Mouse (Mus musculus) liver, embryonic 13.5 days (tissue): ENCODE measurements around the gene Arhgef3. TPM values are rescaled to one million over a fixed set of nuclear protein-coding genes. Genes with fewer than 3 reads are reported as not detected.

Experiments
- ATAC-seq: fragments of 200-750 bp; cut with Nextera tagmentation; 2 replicates; pipeline ENCODE4 v1.8.0; 2017; ENCODE audit warnings: low read depth, mild to moderate bottlenecking, moderate number of reproducible peaks, moderate library complexity
- DNase-seq: peaks from one replicate; pipeline ENCODE4 v3.0.0; 2022
- H3K27ac ChIP-seq: fragments of 300-500 bp; sonication (generic); 2 replicates; pipeline ENCODE4 v1.5.1; 2015; ENCODE audit warnings: moderate library complexity, mild to moderate bottlenecking, inconsistent platforms
- H3K27me3 ChIP-seq: fragments of 300-500 bp; sonication (generic); 2 replicates; pipeline ENCODE4 v1.6.1; 2015; ENCODE audit warnings: mild to moderate bottlenecking, inconsistent platforms
- H3K36me3 ChIP-seq: fragments of 300-500 bp; sonication (generic); 2 replicates; pipeline ENCODE4 v1.6.1; 2015; ENCODE audit warnings: mild to moderate bottlenecking, inconsistent platforms
- H3K4me1 ChIP-seq: fragments of 300-500 bp; sonication (generic); replicated peaks from 2 replicates; pipeline ENCODE4 v1.6.1; 2015; ENCODE audit warnings: inconsistent platforms
- H3K4me2 ChIP-seq: fragments of 300-500 bp; sonication (generic); 2 replicates; pipeline ENCODE4 v1.6.1; 2015; ENCODE audit warnings: inconsistent platforms, mild to moderate bottlenecking, moderate library complexity
- H3K4me3 ChIP-seq: fragments of 300-500 bp; sonication (generic); replicated peaks from 2 replicates; pipeline ENCODE4 v1.5.1; 2015; ENCODE audit warnings: mild to moderate bottlenecking, inconsistent platforms
- H3K9ac ChIP-seq: fragments of 300-500 bp; sonication (generic); 2 replicates; pipeline ENCODE4 v1.6.1; 2015; ENCODE audit warnings: mild to moderate bottlenecking, inconsistent platforms
- H3K9me3 ChIP-seq: fragments of 300-500 bp; sonication (generic); replicated peaks from 2 replicates; pipeline ENCODE4 v1.6.1; 2016; ENCODE audit warnings: inconsistent platforms
- WGBS: fragments of 180-500 bp; shearing (Covaris S2); methylation state at CpG from one replicate; pipeline ENCODE4 v1.1.7; 2015; ENCODE audit not compliant: insufficient replicate concordance; 5-methylcytosine and 5-hydroxymethylcytosine counted together
- polyA plus RNA-seq: library from polyadenylated mRNA; unstranded; fragments of >200 nt; fragmentation: Nextera tagmentation; extraction: Ambion mirVana; gene quantifications from 2 replicates; pipeline ENCODE4 v1.2.1, GENCODE M21; 2015

Arhgef3 gene
- polyA plus RNA-seq, 1 experiment from 2014 or later: 3.7 TPM

DNA sequence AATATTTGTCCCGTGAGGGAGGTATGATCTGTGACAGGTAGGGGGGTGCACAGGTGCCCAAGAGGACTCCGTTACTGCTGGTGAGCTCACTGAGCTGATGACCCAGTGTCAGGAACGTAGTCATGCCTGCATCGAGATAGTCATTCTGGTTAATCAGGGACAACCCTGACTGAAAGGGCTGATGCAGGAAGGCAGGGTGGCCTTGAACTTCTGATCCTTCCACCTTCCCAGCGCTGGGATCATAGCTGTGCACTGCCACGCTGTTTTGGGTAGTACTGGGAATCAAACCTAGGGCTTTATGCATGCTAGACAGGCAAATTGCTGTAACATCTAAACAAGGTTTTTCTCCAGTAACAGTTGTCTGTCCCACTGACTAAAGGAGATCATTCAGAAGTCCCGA lies 109.9 kb downstream of the Arhgef3 start:
- ATAC-seq: no peak
- H3K27ac ChIP-seq: no peak overlapping the region
- no peaks in the 10 kb centered on the region for H3K27me3 ChIP-seq
- H3K9ac ChIP-seq: no peak overlapping the region
- H3K4me1 ChIP-seq: peaks cover 4% of the 10 kb centered on the region; the same call in 1 of the 2 replicates
- no peaks in the 10 kb centered on the region for H3K36me3 ChIP-seq
- DNase-seq: no peak
- H3K9me3 ChIP-seq: no peaks in the 10 kb centered on the region
- no peak overlapping the region for H3K4me2 ChIP-seq
- no peak overlapping the region for H3K4me3 ChIP-seq
- WGBS: 61% methylated on average over 7 of the region's 7 CpGs

DNA sequence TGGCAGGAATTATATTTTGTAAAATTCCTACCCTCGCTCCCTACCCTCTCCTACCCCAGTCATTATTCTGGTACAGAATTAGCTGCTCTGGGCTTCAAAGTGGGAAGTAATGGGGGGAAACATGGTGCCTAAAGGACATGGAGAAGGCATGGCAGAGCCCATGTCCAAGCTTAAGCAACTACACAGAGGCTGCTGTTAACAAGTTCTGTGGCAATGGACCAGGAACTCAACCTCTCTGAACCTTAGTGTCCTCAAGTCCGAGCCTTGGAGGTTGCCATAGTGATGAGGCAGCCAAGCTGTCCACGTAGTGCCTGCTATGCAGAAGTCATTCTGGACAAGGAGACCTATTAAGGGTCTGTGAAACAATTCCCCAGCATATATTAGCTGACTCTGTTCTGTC lies 111.6 kb downstream of the Arhgef3 start:
- 60% methylated on average over 3 of the region's 3 CpGs for WGBS
- no peak overlapping the region for H3K4me2 ChIP-seq

DNA sequence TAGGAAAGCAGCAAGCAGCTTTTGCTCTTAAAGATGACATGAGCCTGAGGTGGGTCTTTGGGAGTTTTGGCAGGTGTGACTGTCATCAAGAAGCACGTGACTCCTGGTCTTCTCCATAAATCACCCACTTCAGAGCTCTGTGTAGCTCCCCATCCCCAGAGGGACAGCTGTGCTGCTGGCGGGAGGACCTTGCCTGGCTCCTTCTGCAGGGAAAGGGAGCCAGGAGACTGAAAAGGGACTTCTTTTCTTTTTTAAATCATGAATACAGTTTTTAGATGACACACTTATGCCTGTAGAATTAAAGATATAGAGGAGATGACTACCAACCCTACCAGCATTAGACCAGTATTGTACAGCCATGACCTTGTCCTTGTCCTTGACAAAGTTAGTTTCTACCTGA lies 113.6 kb downstream of the Arhgef3 start:
- Histone ChIP-seq H3K4me1 (peaks cover 16% of the 10 kb centered on the region), H3K27me3 (no peaks in the 10 kb centered on the region), H3K36me3 (no peaks in the 10 kb centered on the region), H3K27ac (no peak overlapping the region), H3K9me3 (no peaks in the 10 kb centered on the region), H3K4me2 (no peak overlapping the region), H3K4me3 (no peak overlapping the region), H3K9ac (no peak overlapping the region)
- 39% methylated on average over 2 of the region's 2 CpGs for WGBS
- no peak for DNase-seq
- no peak for ATAC-seq

More for the DNA sequence above, 111.6 kb downstream of the Arhgef3 start:
- no peak for ATAC-seq
- Histone ChIP-seq H3K9me3 (no peaks in the 10 kb centered on the region), H3K27me3 (no peaks in the 10 kb centered on the region), H3K4me1 (peaks cover 16% of the 10 kb centered on the region), H3K4me3 (no peak overlapping the region), H3K27ac (no peak overlapping the region), H3K9ac (no peak overlapping the region), H3K36me3 (no peaks in the 10 kb centered on the region)
- DNase-seq: no peak

DNA sequence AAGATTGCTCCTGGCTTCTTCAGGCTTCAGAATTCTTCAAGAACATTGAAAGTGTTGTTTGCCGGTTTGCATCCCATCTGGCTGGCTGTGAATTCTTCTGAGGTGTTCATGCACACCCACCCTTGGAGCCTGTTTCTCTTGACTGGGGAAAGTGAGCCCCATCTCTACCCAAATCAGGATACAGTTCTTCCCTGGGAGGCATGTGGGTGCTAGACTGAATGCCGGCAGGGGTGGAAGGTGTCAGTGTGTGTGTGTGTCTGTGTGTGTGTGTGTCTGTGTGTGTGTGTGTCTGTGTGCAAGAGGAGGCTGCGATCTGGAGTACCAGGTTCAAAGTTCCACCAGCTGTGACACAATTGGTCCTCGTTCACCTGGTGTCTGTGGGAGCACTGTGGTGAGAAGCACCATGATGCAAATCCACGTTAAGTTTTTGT lies 114.3 kb downstream of the Arhgef3 start:
- no peak overlapping the region for H3K27ac ChIP-seq
- ATAC-seq: no peak

DNA sequence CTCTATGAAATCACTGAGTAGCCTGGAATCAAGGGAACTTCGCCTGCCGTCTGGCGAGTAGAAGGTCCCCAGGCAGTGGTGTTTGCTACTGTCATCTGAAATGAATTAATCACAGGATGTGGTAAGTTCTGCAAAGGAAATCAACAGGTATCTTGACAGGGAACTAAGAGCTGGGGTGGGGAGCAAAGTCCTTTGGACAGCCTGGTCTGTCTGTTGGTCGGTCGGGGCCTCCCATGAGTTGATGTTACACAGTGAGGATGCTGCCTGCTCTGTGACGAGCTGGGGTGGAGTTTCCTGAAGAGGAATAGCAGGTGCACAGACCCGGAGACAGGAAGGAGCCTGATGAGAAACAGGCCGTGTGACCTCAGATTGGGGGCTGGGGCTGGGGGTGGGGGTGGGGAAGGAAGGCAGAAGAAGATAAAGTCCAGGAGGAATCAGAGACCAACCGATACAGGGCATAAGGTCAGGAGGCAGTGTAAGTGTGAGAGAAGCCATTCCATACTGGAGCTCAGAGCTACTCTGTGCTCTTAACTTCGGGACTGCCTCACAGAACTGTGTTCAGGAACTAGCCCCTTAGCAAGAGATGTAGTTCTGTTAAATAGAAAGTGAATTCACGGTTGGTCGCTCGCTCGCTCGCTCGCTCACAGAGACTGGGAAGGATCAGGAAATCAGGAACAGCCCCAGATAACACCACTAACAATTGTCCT lies 114.9 kb downstream of the Arhgef3 start:
- Histone ChIP-seq H3K4me1 (peaks cover 16% of the 10 kb centered on the region), H3K9me3 (no peaks in the 10 kb centered on the region), H3K4me3 (no peak overlapping the region), H3K9ac (no peak overlapping the region), H3K27ac (no peak overlapping the region), H3K4me2 (peak overlapping the region; percentile 28; the same call in 1 of the 2 replicates), H3K27me3 (no peaks in the 10 kb centered on the region), H3K36me3 (no peaks in the 10 kb centered on the region)
- no peak for ATAC-seq
- WGBS: 16% methylated on average over 16 of the region's 16 CpGs
- DNase-seq: no peak

More for the DNA sequence above, 114.3 kb downstream of the Arhgef3 start:
- no peaks in the 10 kb centered on the region for H3K27me3 ChIP-seq
- 43% methylated on average over 5 of the region's 5 CpGs for WGBS
- H3K9me3 ChIP-seq: no peaks in the 10 kb centered on the region
- H3K9ac ChIP-seq: no peak overlapping the region
- H3K4me3 ChIP-seq: no peak overlapping the region
- no peak for DNase-seq
- no peak overlapping the region for H3K4me2 ChIP-seq
- H3K36me3 ChIP-seq: no peaks in the 10 kb centered on the region
- peaks cover 16% of the 10 kb centered on the region for H3K4me1 ChIP-seq

DNA sequence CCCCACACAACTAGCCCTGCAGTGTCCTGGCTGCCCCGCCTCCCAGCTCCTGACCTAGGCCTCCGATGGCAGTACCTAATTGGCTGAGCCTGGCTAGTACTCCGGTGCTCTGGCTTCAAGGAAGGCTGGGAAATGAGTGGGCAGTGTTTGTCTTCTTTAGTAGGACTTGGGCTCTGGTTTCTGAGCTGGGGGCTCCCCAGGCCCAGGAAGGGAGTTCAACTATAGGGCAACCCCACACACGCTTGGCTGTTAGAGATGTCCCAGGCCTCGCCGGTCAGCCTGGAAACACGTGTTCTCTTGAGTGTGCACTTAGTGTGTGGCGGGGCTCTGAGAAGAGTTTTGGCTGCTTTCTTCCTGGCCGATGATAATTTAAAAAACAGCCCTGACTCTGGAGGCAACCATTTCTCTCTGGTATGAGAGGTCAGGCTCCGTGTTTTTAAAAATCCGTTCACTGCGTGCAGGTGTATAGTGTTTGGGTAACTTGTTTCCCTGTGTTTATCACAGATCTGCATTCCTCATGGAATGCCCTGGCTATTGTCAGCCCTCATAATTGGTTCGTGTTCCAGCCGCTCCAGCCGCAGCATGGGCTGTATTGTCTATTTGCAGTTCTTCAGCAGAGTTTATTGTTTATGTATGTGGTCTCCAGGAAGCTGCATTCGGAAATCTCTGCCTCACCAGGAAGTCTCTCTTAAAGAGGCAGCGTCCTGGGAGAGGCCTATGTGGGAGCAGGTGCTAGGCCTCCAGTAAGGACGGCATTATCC lies 115.7 kb downstream of the Arhgef3 start:
- Histone ChIP-seq H3K36me3 (no peaks in the 10 kb centered on the region), H3K4me1 (peaks cover 16% of the 10 kb centered on the region), H3K27ac (no peak overlapping the region), H3K4me3 (no peak overlapping the region), H3K9me3 (no peaks in the 10 kb centered on the region), H3K27me3 (no peaks in the 10 kb centered on the region), H3K9ac (no peak overlapping the region), H3K4me2 (peak overlapping the region; percentile 28; the same call in 1 of the 2 replicates)
- DNase-seq: no peak
- 37% methylated on average over 18 of the region's 18 CpGs for WGBS
- ATAC-seq: no peak

DNA sequence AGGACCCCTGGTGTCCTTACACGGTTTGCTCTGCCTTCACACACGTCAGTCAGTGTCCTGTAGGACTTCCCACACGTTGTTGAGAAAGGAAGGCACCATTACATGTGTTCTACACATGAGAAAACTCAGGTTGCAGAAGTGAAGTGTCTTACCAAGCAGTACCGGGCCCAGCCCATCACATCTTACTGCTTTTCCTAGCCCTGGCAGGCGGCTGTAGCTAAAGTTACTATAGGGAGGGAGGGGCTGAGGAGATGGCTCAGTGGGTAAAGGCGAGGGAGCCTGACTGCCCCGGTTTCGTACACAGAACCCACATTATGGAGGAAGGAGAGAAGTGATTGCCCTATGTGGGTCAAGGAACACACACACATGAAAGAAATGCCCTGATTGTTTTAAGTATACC lies 116.8 kb downstream of the Arhgef3 start:
- Histone ChIP-seq H3K9me3 (no peaks in the 10 kb centered on the region), H3K9ac (no peak overlapping the region), H3K27ac (no peak overlapping the region), H3K4me2 (no peak overlapping the region), H3K4me1 (peaks cover 16% of the 10 kb centered on the region), H3K4me3 (no peak overlapping the region), H3K36me3 (no peaks in the 10 kb centered on the region), H3K27me3 (no peaks in the 10 kb centered on the region)
- DNase-seq (no peak), ATAC-seq (no peak)
- WGBS: 52% methylated on average over 8 of the region's 8 CpGs

DNA sequence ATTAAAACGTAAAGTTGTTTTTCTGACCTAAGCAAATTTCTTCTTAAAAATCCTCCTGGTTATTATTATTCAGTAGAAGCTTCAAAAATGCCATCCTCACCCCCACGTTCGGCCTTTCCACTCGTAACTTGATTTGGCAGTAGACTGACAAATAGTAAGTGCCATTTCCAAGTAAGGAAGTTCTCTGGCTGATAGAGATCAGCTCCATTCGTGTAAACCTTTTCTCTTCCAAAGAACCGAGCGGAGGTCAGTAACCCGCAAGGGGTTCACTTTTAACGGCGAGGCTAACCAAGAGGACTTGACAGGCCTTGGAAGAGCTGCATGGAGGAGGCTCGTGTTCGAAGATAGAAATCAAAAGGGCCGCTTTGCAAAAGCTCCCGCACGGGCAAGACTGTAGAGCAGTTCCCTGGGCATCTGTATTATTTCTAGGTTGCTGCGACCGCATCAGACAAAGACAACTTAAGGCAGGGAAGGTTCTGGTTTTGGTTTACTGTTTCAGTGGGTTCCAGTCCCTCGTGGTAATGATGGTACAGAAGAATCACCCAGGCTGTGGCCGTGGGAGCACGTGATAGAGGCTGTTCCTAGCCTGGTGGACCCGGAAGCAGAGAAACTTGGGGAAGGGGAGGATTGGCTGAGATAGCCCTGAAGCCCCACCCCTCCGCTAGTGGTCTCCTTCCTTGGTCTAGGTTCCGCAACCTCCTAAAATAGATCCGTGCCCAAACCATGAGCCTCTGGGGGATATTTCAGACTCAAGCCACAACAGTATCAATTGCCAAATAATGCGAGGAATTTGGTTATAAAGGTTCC lies 117.5 kb downstream of the Arhgef3 start:
- DNase-seq (no peak), ATAC-seq (no peak)
- 68% methylated on average over 25 of the region's 25 CpGs for whole genome bisulfite sequencing
- no peak overlapping the region for H3K4me3 ChIP-seq
- H3K27me3 ChIP-seq: no peaks in the 10 kb centered on the region
- no peak overlapping the region for H3K4me2 ChIP-seq
- peaks cover 16% of the 10 kb centered on the region for H3K4me1 ChIP-seq
- H3K27ac ChIP-seq: no peak overlapping the region
- no peak overlapping the region for H3K9ac ChIP-seq
- H3K36me3 ChIP-seq: no peaks in the 10 kb centered on the region
- no peaks in the 10 kb centered on the region for H3K9me3 ChIP-seq

DNA sequence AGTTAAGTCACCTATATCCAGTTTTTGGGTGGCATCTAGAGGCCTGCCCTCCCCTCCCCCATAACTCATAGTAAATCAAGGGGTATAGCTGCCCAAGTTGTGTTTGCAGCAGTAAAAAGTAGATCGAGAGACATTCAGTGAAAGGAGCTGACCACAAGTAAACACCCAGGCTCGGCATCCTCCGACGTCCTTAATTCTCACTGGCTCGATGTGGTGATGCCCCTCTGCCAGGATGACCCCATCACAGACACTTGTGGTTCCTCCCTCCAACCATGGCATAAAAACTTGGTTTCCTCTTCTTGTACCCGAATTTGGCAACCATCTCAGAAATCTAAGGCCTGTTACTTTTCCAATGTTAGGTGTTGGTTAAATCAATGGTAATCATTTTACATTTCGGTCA lies 118.4 kb downstream of the Arhgef3 start:
- no peak for ATAC-seq
- no peak overlapping the region for H3K4me2 ChIP-seq
- H3K9me3 ChIP-seq: no peaks in the 10 kb centered on the region
- no peak overlapping the region for H3K9ac ChIP-seq
- no peaks in the 10 kb centered on the region for H3K27me3 ChIP-seq
- no peaks in the 10 kb centered on the region for H3K36me3 ChIP-seq
- H3K4me1 ChIP-seq: peaks cover 16% of the 10 kb centered on the region
- no peak overlapping the region for H3K4me3 ChIP-seq
- 69% methylated on average over 7 of the region's 7 CpGs for WGBS
- DNase-seq: no peak
- no peak overlapping the region for H3K27ac ChIP-seq

DNA sequence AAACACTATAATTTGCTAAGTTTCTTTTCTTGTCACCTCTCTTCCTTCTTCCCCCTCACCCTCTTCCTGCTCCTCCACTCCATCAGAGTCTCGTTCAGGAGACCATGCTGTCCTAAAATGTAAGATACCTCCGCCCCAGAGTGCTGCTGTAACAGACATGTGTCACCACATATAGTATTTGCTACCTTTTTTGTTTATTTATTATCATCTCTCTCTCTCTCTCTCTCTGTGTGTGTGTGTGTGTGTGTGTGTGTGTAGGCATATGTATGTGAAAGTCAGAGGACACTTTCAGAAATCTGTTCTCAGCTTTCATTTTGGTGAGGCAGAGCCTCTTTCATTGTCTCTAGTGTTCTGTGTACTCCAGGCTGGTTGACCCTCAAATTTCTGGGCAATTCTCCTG lies 119.0 kb downstream of the Arhgef3 start:
- no peak for DNase-seq
- Histone ChIP-seq H3K9ac (no peak overlapping the region), H3K27ac (no peak overlapping the region), H3K36me3 (no peaks in the 10 kb centered on the region), H3K27me3 (no peaks in the 10 kb centered on the region), H3K4me2 (no peak overlapping the region), H3K4me1 (peaks cover 16% of the 10 kb centered on the region), H3K4me3 (no peak overlapping the region), H3K9me3 (no peaks in the 10 kb centered on the region)
- no peak for ATAC-seq
- WGBS: 41% methylated on average over 2 of the region's 2 CpGs

DNA sequence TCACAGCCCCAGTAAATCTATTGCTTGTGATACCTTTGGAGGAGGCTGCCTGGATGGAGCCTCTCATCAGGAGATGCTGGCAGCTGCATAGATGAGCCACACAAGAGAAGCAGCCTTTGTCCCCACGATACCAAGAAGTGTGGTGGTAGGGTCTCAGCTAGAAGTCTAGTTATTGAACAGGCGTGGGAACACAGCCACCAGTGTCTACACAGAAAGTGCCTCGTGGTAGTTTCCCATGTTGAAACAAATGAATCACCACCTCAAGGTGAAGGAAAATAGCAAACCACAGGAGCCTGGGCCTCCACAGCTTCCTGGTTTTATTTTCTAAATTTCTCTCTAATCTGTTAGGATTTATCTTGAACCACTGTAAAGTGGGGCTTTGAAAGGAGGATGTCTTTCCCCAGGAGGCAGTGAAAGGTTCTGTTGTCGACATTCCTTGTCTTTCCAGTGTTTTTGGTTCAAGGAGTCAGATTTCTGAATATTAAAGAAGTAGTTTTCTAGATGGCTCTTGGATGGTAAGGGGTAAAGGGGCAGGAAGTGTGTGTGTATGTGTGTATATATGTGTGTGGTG lies 119.7 kb downstream of the Arhgef3 start:
- Histone ChIP-seq H3K9ac (no peak overlapping the region), H3K4me2 (no peak overlapping the region), H3K27ac (no peak overlapping the region), H3K4me1 (peaks cover 15% of the 10 kb centered on the region), H3K9me3 (no peaks in the 10 kb centered on the region), H3K27me3 (no peaks in the 10 kb centered on the region), H3K36me3 (no peaks in the 10 kb centered on the region), H3K4me3 (no peak overlapping the region)
- ATAC-seq (no peak), DNase-seq (no peak)
- WGBS: 41% methylated on average over 4 of the region's 4 CpGs
